Mouse (Mus musculus): ENCODE results near the gene Lrrc39. TPM values are rescaled to one million over a fixed set of nuclear protein-coding genes. Genes with fewer than 3 reads are reported as not detected.

Lrrc39 gene
- total RNA-seq, 2 experiments from 2014 or later: 37.8 to 38.6 TPM

- no peak for DNase-seq (ENCODE audit: low spot score in 2 of 2)
These were observed 39.0 kb downstream of the Lrrc39 start for GRCm38 (mm10) chr3:116601781-116602180.

DNA sequence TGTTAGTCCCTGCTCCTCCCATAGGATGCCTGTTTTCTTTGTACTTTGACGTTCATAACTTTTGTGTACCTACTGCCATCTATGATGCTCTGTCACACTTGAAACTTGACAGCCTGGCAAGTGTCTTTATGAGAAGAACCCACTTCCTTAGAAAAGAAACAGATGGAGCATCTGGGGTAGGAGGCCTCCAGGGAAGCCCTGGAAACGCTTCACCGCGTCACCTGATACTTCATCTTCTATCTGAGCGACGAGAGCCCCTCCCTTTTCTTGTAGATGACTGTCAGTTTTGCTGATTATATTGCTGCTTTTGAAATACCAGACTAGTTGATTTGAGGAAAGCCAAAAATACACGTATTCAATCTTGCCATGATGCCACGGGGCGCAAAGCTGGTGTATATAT lies 41.8 kb downstream of the Lrrc39 start:
- no peak for DNase-seq (ENCODE audit: low spot score in 2 of 2)

DNA sequence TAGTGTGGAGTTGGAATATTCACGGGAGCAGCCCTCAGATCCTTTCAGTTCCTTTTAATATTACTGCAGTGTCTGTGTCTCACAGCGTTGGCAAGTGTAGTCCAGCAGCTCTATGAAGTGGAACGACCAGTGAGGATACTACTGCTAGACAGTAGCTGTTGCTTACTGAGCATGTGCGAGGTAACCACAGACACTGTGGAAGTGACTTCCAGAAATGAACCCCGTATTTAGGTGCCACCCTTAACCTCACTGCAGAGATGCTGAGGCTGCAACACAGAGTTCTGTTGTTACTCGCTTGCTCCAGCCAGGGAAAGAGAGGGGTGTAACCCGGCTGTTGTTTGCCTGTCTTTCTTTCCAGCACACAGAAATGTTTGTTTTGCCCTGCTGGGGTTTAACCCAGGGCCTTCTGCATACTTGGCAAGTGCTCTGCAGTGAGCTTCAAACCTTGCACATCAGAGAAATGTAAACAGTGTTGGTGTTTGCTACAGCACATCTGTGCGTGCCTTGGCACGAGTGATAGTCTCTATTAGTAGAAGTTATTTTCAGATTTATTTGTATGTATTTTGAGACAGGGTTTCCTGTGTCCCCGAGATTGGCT lies 51.6 kb downstream of the Lrrc39 start, which contains the start of gene Trmt13:
Gene Trmt13 (minus strand): TSS at position 293 of the 598 bp plus-strand sequence.
- no peak for DNase-seq (ENCODE audit: low spot score in 2 of 2)

GRCm38 (mm10) chr3:116615318-116616068 lies 52.7 kb downstream of the Lrrc39 start:
- no peak for DNase-seq (ENCODE audit: low spot score in 2 of 2)

DNA sequence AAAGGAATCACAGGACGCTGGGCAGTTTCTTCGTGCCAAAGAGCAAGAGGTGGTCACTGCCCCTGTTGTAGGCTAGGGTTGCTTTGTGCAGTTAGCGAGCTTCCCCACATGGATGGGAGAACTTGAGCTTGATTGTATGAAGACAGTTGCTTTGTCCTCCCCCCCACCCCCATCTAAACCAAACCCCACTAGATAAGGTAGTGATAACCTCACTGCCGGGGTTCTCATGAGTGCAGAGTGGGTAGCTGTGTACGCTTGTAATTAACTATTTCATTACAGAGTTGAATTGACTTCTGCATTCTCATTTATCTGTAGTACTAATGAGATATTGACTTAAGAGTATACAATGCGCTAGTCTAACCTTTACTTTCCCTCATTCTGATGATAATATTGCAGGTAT lies 56.1 kb downstream of the Lrrc39 start:
- no peak for DNase-seq (ENCODE audit: low spot score in 2 of 2)

GRCm38 (mm10) chr3:116620636-116621370 lies 58.0 kb downstream of the Lrrc39 start:
- no peak for DNase-seq (ENCODE audit: low spot score in 2 of 2)

DNA sequence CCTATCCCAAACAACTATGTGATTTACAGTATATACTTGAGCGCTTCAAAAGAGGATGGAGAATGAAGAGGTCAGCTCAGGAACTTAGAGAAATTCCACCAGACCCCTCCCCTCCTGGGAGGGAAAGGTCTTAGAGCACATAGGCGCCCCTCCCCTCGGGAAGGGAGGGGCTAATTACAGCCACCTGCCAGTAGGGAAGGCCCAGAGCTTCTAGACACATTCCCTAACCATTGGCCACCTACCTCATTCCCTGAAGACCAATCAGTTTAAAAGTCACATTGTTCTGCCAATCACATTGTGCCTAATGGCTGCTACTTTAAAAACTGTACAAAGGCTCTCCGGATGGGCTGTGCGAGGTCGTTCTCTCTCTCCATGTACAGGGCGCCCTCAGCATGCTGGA lies 59.9 kb downstream of the Lrrc39 start:
- DNase-seq (ENCODE audit: low spot score in 2 of 2): no peak

GRCm38 (mm10) chr3:116631459-116631858 lies 68.7 kb downstream of the Lrrc39 start:
- DNase-seq (ENCODE audit: low spot score in 2 of 2): no peak

Other genes starting within 250 kb of the Lrrc39 start
- 10 to 100 TPM; 11.8 to 15.8 TPM for gene Cdc14a, start 138.9 kb upstream of the Lrrc39 start, total RNA-seq (2021)
- gene Rtca, start 54.8 kb upstream of the Lrrc39 start, total RNA-seq (2021): 10 to 100 TPM; 29.8 to 30.1 TPM
- 10 to 100 TPM; 16.1 to 16.9 TPM for gene Dbt, start 49.9 kb upstream of the Lrrc39 start, total RNA-seq (2021)
- gene Sass6, start 32.0 kb downstream of the Lrrc39 start, total RNA-seq (2021): 1 to 10 TPM; 6.3 to 7.8 TPM
- 10 to 100 TPM; 11.2 to 13.0 TPM for gene Trmt13, start 51.6 kb downstream of the Lrrc39 start, total RNA-seq (2021)
- gene Mfsd14a, start 99.7 kb downstream of the Lrrc39 start, total RNA-seq (2021): 10 to 100 TPM; 26.6 TPM
- not detected for gene Gm43191, start 118.3 kb downstream of the Lrrc39 start, total RNA-seq (2021)
- gene Slc35a3, start 149.9 kb downstream of the Lrrc39 start, total RNA-seq (2021): 10 to 100 TPM; 12.6 to 15.6 TPM
- 100 to 1,000 TPM; 272 to 307 TPM for gene Agl, start 245.2 kb downstream of the Lrrc39 start, total RNA-seq (2021)

Measured in gastrocnemius, postnatal 4 days (tissue).